Mouse (Mus musculus) lung, embryonic 14.5 days (tissue): ENCODE results near the gene Abca4. TPM values are rescaled to one million over a fixed set of nuclear protein-coding genes. Genes with fewer than 3 reads are reported as not detected.

Source experiments
- ATAC-seq: fragments of 200-750 bp; cut with Nextera tagmentation; 2 replicates; pipeline ENCODE4 v1.8.0; 2017; ENCODE audit warnings: mild to moderate bottlenecking, moderate TSS enrichment, moderate library complexity; ENCODE audit not compliant: insufficient read depth
- DNase-seq: peaks from one replicate; pipeline ENCODE4 v3.0.0-alpha.2; 2015
- H3K27ac ChIP-seq: fragments of 300-500 bp; sonication (generic); 2 replicates; pipeline ENCODE4 v1.5.1; 2014; ENCODE audit warnings: low read depth, mild to moderate bottlenecking, moderate library complexity
- H3K27me3 ChIP-seq: fragments of 300-500 bp; sonication (generic); 2 replicates; pipeline ENCODE4 v1.6.1; 2014; ENCODE audit warnings: low read length, control low read depth; ENCODE audit not compliant: insufficient read depth
- H3K36me3 ChIP-seq: fragments of 300-500 bp; sonication (generic); 2 replicates; pipeline ENCODE4 v1.6.1; 2014; ENCODE audit warnings: control low read depth; ENCODE audit not compliant: insufficient read depth
- H3K4me1 ChIP-seq: fragments of 300-500 bp; sonication (generic); 2 replicates; pipeline ENCODE4 v1.6.1; 2014; ENCODE audit warnings: antibody characterized with exemption, control low read depth; ENCODE audit not compliant: insufficient read depth
- H3K4me2 ChIP-seq: fragments of 300-500 bp; sonication (generic); 2 replicates; pipeline ENCODE4 v1.6.1; 2014; ENCODE audit warnings: mild to moderate bottlenecking
- H3K4me3 ChIP-seq: fragments of 300-500 bp; sonication (generic); 2 replicates; pipeline ENCODE4 v1.5.1; 2014; ENCODE audit warnings: low read depth, low read length
- H3K9ac ChIP-seq: fragments of 300-500 bp; sonication (generic); 2 replicates; pipeline ENCODE4 v1.6.1; 2014
- H3K9me3 ChIP-seq: fragments of 300-500 bp; sonication (generic); 2 replicates; pipeline ENCODE4 v1.6.1; 2016; ENCODE audit warnings: low read depth, low read length, control low read depth
- CTCF ChIP-seq: IDR thresholded peaks from 2 replicates; pipeline ENCODE4 v1.5.1; 2016; ENCODE audit warnings: antibody characterized with exemption, low read depth
- WGBS: fragments of 180-500 bp; shearing (Covaris S2); extraction: QIAGEN DNeasy Blood & Tissue Kit; methylation state at CpG from one replicate; pipeline ENCODE4 v1.1.7; 2014; 5-methylcytosine and 5-hydroxymethylcytosine counted together
- polyA plus RNA-seq: library from polyadenylated mRNA; unstranded; fragments of >200 nt; fragmentation: Nextera tagmentation; extraction: Ambion mirVana; gene quantifications from 2 replicates; pipeline ENCODE4 v1.2.1, GENCODE M21; 2014

The Abca4 gene
- polyA plus RNA-seq, 1 experiment from 2014 or later = 1.7 TPM

GRCm38 (mm10) chr3:122088054-122088681 lies 43.9 kb downstream of the Abca4 start:
- H3K4me2 ChIP-seq = no peak overlapping the region
- ATAC-seq (peak; percentile 71), DNase-seq (peak; percentile 60)
- no peak overlapping the region for H3K9ac ChIP-seq
- no peaks in the 10 kb centered on the region for H3K27me3 ChIP-seq
- TF ChIP-seq CTCF = no peak
- H3K36me3 ChIP-seq = no peaks in the 10 kb centered on the region
- peak overlapping the region; percentile 44; the same call in 1 of the 2 replicates for H3K27ac ChIP-seq
- no peaks in the 10 kb centered on the region for H3K9me3 ChIP-seq
- no peaks in the 10 kb centered on the region for H3K4me1 ChIP-seq
- no peak overlapping the region for H3K4me3 ChIP-seq
- WGBS = 57% methylated on average over 11 of the region's 11 CpGs

GRCm38 (mm10) chr3:122090338-122090737 lies 46.1 kb downstream of the Abca4 start:
- Histone ChIP-seq H3K36me3 (no peaks in the 10 kb centered on the region), H3K4me1 (no peaks in the 10 kb centered on the region), H3K27ac (no peak overlapping the region), H3K27me3 (no peaks in the 10 kb centered on the region), H3K4me2 (no peak overlapping the region), H3K9ac (no peak overlapping the region), H3K9me3 (no peaks in the 10 kb centered on the region), H3K4me3 (no peak overlapping the region)
- no peak for ATAC-seq
- TF ChIP-seq CTCF = no peak
- DNase-seq = no peak
- WGBS = 75% methylated on average over 6 of the region's 6 CpGs

- Histone ChIP-seq H3K27me3 (no peaks in the 10 kb centered on the region), H3K9me3 (no peaks in the 10 kb centered on the region), H3K4me3 (no peak overlapping the region), H3K4me1 (peaks cover 11% of the 10 kb centered on the region; the same call in 1 of the 2 replicates), H3K27ac (no peak overlapping the region), H3K36me3 (no peaks in the 10 kb centered on the region), H3K4me2 (no peak overlapping the region), H3K9ac (no peak overlapping the region)
- WGBS = 43% methylated on average over 5 of the region's 5 CpGs
- no peak for ATAC-seq
- no peak for DNase-seq
- no peak for TF ChIP-seq CTCF
Measured at GRCm38 (mm10) chr3:122099713-122100112, 55.5 kb downstream of the Abca4 start.

GRCm38 (mm10) chr3:122102091-122102490 lies 57.8 kb downstream of the Abca4 start:
- Histone ChIP-seq H3K9ac (no peak overlapping the region), H3K36me3 (no peaks in the 10 kb centered on the region), H3K4me2 (no peak overlapping the region), H3K4me3 (no peak overlapping the region), H3K9me3 (no peaks in the 10 kb centered on the region), H3K27me3 (no peaks in the 10 kb centered on the region), H3K27ac (no peak overlapping the region), H3K4me1 (peaks cover 6% of the 10 kb centered on the region; the same call in 1 of the 2 replicates)
- no peak for ATAC-seq
- WGBS = 38% methylated on average over 7 of the region's 7 CpGs
- no peak for TF ChIP-seq CTCF
- no peak for DNase-seq

GRCm38 (mm10) chr3:122103864-122104808 lies 59.9 kb downstream of the Abca4 start:
- Histone ChIP-seq H3K27ac (no peak overlapping the region), H3K9ac (no peak overlapping the region), H3K4me3 (peak overlapping the region; percentile 10; the same call in 1 of the 2 replicates), H3K4me2 (peak overlapping the region; percentile 53), H3K27me3 (no peaks in the 10 kb centered on the region), H3K36me3 (no peaks in the 10 kb centered on the region), H3K9me3 (no peaks in the 10 kb centered on the region), H3K4me1 (0 out of 2 replicates have a peak, but pooled peaks cover 6% of the 10 kb centered on the region)
- 20% methylated on average over 20 of the region's 20 CpGs for WGBS
- ATAC-seq = peak; percentile 66
- peak; percentile 93 for TF ChIP-seq CTCF
- DNase-seq = peak; percentile 95

GRCm38 (mm10) chr3:122106920-122107319 lies 62.7 kb downstream of the Abca4 start:
- peaks cover 16% of the 10 kb centered on the region for H3K4me1 ChIP-seq
- no peak for TF ChIP-seq CTCF
- H3K9ac ChIP-seq = no peak overlapping the region
- H3K27ac ChIP-seq = 0 out of 2 replicates have a peak overlapping the region, but pooled peaks have one; percentile 6
- H3K36me3 ChIP-seq = no peaks in the 10 kb centered on the region
- ATAC-seq (no peak), DNase-seq (peak; percentile 29)
- no peaks in the 10 kb centered on the region for H3K9me3 ChIP-seq
- 50% methylated on average over 8 of the region's 8 CpGs for WGBS
- H3K4me2 ChIP-seq = no peak overlapping the region
- H3K4me3 ChIP-seq = no peak overlapping the region
- H3K27me3 ChIP-seq = no peaks in the 10 kb centered on the region

- DNase-seq = no peak
- Histone ChIP-seq H3K27ac (no peak overlapping the region), H3K4me2 (no peak overlapping the region), H3K4me1 (peaks cover 21% of the 10 kb centered on the region), H3K36me3 (no peaks in the 10 kb centered on the region), H3K9ac (no peak overlapping the region), H3K4me3 (no peak overlapping the region), H3K27me3 (no peaks in the 10 kb centered on the region), H3K9me3 (no peaks in the 10 kb centered on the region)
- ATAC-seq = no peak
- no peak for TF ChIP-seq CTCF
- 77% methylated on average over 14 of the region's 14 CpGs for WGBS
Measured at GRCm38 (mm10) chr3:122107643-122108194, 63.5 kb downstream of the Abca4 start.
